Comparison of ENCODE assay signal across 15 mouse cellular contexts in the genomic region with DNA sequence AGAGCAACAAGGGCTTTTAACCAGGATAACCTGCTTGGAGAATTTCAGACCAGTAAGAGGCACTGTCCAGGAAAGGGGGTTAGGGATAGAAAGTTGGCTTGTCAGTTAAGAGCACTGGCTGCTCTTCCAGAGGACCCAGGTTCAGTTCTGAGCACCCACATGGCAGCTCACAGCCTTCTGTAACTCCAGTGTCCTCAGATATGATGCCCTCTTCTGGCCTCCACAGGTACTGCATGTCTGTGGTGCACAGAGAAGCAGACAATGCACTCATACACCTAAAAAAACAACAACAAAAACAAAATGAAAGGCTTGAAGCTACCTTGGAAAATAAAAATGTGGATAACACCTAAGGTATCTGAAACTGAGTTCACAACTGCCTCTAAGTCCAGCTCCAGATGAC.
DNase-seq lines count a peak whose midpoint lies in the region; ATAC-seq and TF ChIP-seq lines count a peak whose summit lies in the region.
"Had no signal": no experiment of that assay in that cellular context is flagged by ENCODE, and none has a peak within 500 bp of the region (broad histone marks: within the 10 kb centered on the region; RNA-seq: fewer than 3 reads in every experiment).

No protein-coding gene starts in this region.

- no peak overlapping the region for H3K4me2 ChIP-seq in liver, embryonic 14.5 days (ENCODE audit: low read depth)
- no peak overlapping the region for H3K4me2 ChIP-seq in liver, embryonic 11.5 days

- peak; percentile 16; the same call in 1 of the 2 replicates for TF ChIP-seq CTCF in cerebellum, adult 2 months (IDR thresholded peaks at IDR 0.05; ENCODE audit: borderline replicate concordance, insufficient read depth, low read depth, low read length)
- TF ChIP-seq CTCF in liver, embryonic 14.5 days (IDR thresholded peaks at IDR 0.05; ENCODE audit: low read depth), result peak; percentile 63
- peak; percentile 72 for TF ChIP-seq CTCF in E14TG2a.4 (conservative IDR thresholded peaks at IDR 0.05; ENCODE audit: low read length)

- no peak for TF ChIP-seq POLR2A in cerebellum, adult 2 months (IDR thresholded peaks at IDR 0.05; ENCODE audit: borderline replicate concordance, insufficient read depth, low read length)

- no peak for DNase-seq in cerebellum, adult 2 months
- DNase-seq in cerebellum, postnatal 14 days, result no peak
- no peak for DNase-seq in liver, embryonic 14.5 days (ENCODE audit: low read depth in 3 of 3, low spot score in 3 of 3)
- no peak for DNase-seq in liver, embryonic 11.5 days (ENCODE audit: low spot score)
- peak; percentile 54 for DNase-seq in induced T-regulatory cell, adult 2 months (ENCODE audit: low read depth)
- no peak for DNase-seq in ovary, adult 18-20 months (ENCODE audit: low spot score)
- DNase-seq: adrenal gland, postnatal 14 days; cerebellum, adult 11-12 months; gastrocnemius, postnatal 36 days; thymus, adult 2 months had no signal

- no peak for ATAC-seq in liver, embryonic 14.5 days (ENCODE audit: insufficient read depth)
- ATAC-seq in liver, embryonic 11.5 days (replicated peaks; ENCODE audit: low FRiP score), result no peak
- no peak for ATAC-seq in frontal cortex, adult (ENCODE audit: low TSS enrichment)
- ATAC-seq: hindbrain, embryonic 16.5 days had no signal

- H3K4me3 ChIP-seq in cerebellum, adult 2 months (replicated peaks; ENCODE audit: insufficient read depth, low read depth, low read length), result no peak overlapping the region
- H3K4me3 ChIP-seq in liver, embryonic 14.5 days (ENCODE audit: insufficient read depth in 1 of 2, low read depth in 2 of 2, low read length in 2 of 2), result no peak overlapping the region
- no peak overlapping the region for H3K4me3 ChIP-seq in liver, embryonic 11.5 days (ENCODE audit: low read depth, low read length)
- no peak overlapping the region for H3K4me3 ChIP-seq in E14TG2a.4 (replicated peaks; ENCODE audit: low read length)
- H3K4me3 ChIP-seq: embryonic facial prominence, embryonic 10.5 days; forebrain, embryonic 10.5 days had no signal

- no peak for TF ChIP-seq EP300 in liver, embryonic 14.5 days (IDR thresholded peaks at IDR 0.05; ENCODE audit: low read depth)

- H3K9me3 ChIP-seq in liver, embryonic 14.5 days (ENCODE audit: control insufficient read depth, low read length), result no peaks in the 10 kb centered on the region
- H3K9me3 ChIP-seq in liver, embryonic 11.5 days (ENCODE audit: control insufficient read depth, low read length), result no peaks in the 10 kb centered on the region
- no peaks in the 10 kb centered on the region for H3K9me3 ChIP-seq in E14TG2a.4 (ENCODE audit: low read length)
- H3K9me3 ChIP-seq: embryonic facial prominence, embryonic 10.5 days; forebrain, embryonic 10.5 days had no signal

- no peak overlapping the region for H3K27ac ChIP-seq in cerebellum, adult 2 months (ENCODE audit: insufficient read depth, low read length)
- no peak overlapping the region for H3K27ac ChIP-seq in liver, embryonic 14.5 days
- H3K27ac ChIP-seq in liver, embryonic 11.5 days (ENCODE audit: low read depth, low read length), result no peak overlapping the region

- no peak overlapping the region for H3K9ac ChIP-seq in liver, embryonic 14.5 days (replicated peaks)
- H3K9ac ChIP-seq in liver, embryonic 11.5 days (ENCODE audit: low read depth, low read length), result no peak overlapping the region

- peaks cover 4% of the 10 kb centered on the region for H3K4me1 ChIP-seq in cerebellum, adult 2 months (ENCODE audit: control insufficient read depth, insufficient read depth, low read length)
- no peaks in the 10 kb centered on the region; a peak in 1 of 4 replicates for H3K4me1 ChIP-seq in liver, embryonic 14.5 days (replicated peaks; ENCODE audit: control insufficient read depth in 2 of 2, insufficient read depth in 2 of 2, low read length in 1 of 2)
- H3K4me1 ChIP-seq in liver, embryonic 11.5 days (replicated peaks; ENCODE audit: control insufficient read depth, insufficient read depth, low read length), result peaks cover 4% of the 10 kb centered on the region; the same call in 1 of the 2 replicates
- peaks cover 8% of the 10 kb centered on the region for H3K4me1 ChIP-seq in E14TG2a.4 (replicated peaks; ENCODE audit: low read depth, low read length)

- H3K36me3 ChIP-seq in liver, embryonic 14.5 days (replicated peaks; ENCODE audit: control insufficient read depth, insufficient read depth, low read depth), result no peaks in the 10 kb centered on the region
- H3K36me3 ChIP-seq in liver, embryonic 11.5 days (ENCODE audit: control insufficient read depth, insufficient read depth, low read length), result no peaks in the 10 kb centered on the region
- no peaks in the 10 kb centered on the region for H3K36me3 ChIP-seq in E14TG2a.4 (ENCODE audit: insufficient read depth, low read length)
- H3K36me3 ChIP-seq: embryonic facial prominence, embryonic 10.5 days; forebrain, embryonic 10.5 days had no signal

- no peaks in the 10 kb centered on the region for H3K27me3 ChIP-seq in cerebellum, adult 2 months (ENCODE audit: control insufficient read depth, insufficient read depth, low read length)
- no peaks in the 10 kb centered on the region for H3K27me3 ChIP-seq in liver, embryonic 14.5 days (ENCODE audit: control insufficient read depth, insufficient read depth, low read length)
- H3K27me3 ChIP-seq in liver, embryonic 11.5 days (replicated peaks; ENCODE audit: control insufficient read depth, insufficient read depth, low read length), result peaks cover 3% of the 10 kb centered on the region
- H3K27me3 ChIP-seq in E14TG2a.4 (ENCODE audit: insufficient read depth, low read length), result peaks cover 7% of the 10 kb centered on the region; the same call in 1 of the 2 replicates

Comparison
In these comparisons a context has a peak if more than half of its experiments do, and no peak if none do; other contexts are left out.
1. CTCF ChIP-seq: peak in every context shown above with its lines; median percentile 72 in E14TG2a.4; 63 in liver, embryonic 14.5 days; 16 in cerebellum, adult 2 months.